Mouse (Mus musculus) lung, embryonic 14.5 days (tissue): Measurements from ENCODE around the gene Chrm4. TPM values are rescaled to one million over a fixed set of nuclear protein-coding genes. Genes with fewer than 3 reads are reported as not detected.

ENCODE experiments used
- ATAC-seq: fragments of 200-750 bp; cut with Nextera tagmentation; 2 replicates; pipeline ENCODE4 v1.8.0; 2017; ENCODE audit warnings: mild to moderate bottlenecking, moderate TSS enrichment, moderate library complexity; ENCODE audit not compliant: insufficient read depth
- DNase-seq: peaks from one replicate; pipeline ENCODE4 v3.0.0-alpha.2; 2015
- H3K27ac ChIP-seq: fragments of 300-500 bp; sonication (generic); 2 replicates; pipeline ENCODE4 v1.5.1; 2014; ENCODE audit warnings: low read depth, mild to moderate bottlenecking, moderate library complexity
- H3K27me3 ChIP-seq: fragments of 300-500 bp; sonication (generic); 2 replicates; pipeline ENCODE4 v1.6.1; 2014; ENCODE audit warnings: low read length, control low read depth; ENCODE audit not compliant: insufficient read depth
- H3K36me3 ChIP-seq: fragments of 300-500 bp; sonication (generic); 2 replicates; pipeline ENCODE4 v1.6.1; 2014; ENCODE audit warnings: control low read depth; ENCODE audit not compliant: insufficient read depth
- H3K4me1 ChIP-seq: fragments of 300-500 bp; sonication (generic); 2 replicates; pipeline ENCODE4 v1.6.1; 2014; ENCODE audit warnings: antibody characterized with exemption, control low read depth; ENCODE audit not compliant: insufficient read depth
- H3K4me2 ChIP-seq: fragments of 300-500 bp; sonication (generic); 2 replicates; pipeline ENCODE4 v1.6.1; 2014; ENCODE audit warnings: mild to moderate bottlenecking
- H3K4me3 ChIP-seq: fragments of 300-500 bp; sonication (generic); 2 replicates; pipeline ENCODE4 v1.5.1; 2014; ENCODE audit warnings: low read depth, low read length
- H3K9ac ChIP-seq: fragments of 300-500 bp; sonication (generic); 2 replicates; pipeline ENCODE4 v1.6.1; 2014
- H3K9me3 ChIP-seq: fragments of 300-500 bp; sonication (generic); 2 replicates; pipeline ENCODE4 v1.6.1; 2016; ENCODE audit warnings: low read depth, low read length, control low read depth
- CTCF ChIP-seq: IDR thresholded peaks from 2 replicates; pipeline ENCODE4 v1.5.1; 2016; ENCODE audit warnings: antibody characterized with exemption, low read depth
- WGBS: fragments of 180-500 bp; shearing (Covaris S2); extraction: QIAGEN DNeasy Blood & Tissue Kit; methylation state at CpG from one replicate; pipeline ENCODE4 v1.1.7; 2014; 5-methylcytosine and 5-hydroxymethylcytosine counted together
- polyA plus RNA-seq: library from polyadenylated mRNA; unstranded; fragments of >200 nt; fragmentation: Nextera tagmentation; extraction: Ambion mirVana; gene quantifications from 2 replicates; pipeline ENCODE4 v1.2.1, GENCODE M21; 2014

The Chrm4 gene
- polyA plus RNA-seq, 1 experiment from 2014 or later = 0.33 TPM

- peaks cover 11% of the 10 kb centered on the region for H3K4me1 ChIP-seq
- no peak overlapping the region for H3K27ac ChIP-seq
- DNase-seq (no peak), ATAC-seq (no peak)
- TF ChIP-seq CTCF = no peak
- peak overlapping the region; percentile 77; the same call in 1 of the 2 replicates for H3K4me3 ChIP-seq
- peak overlapping the region; percentile 90 for H3K4me2 ChIP-seq
- 47% methylated on average over 3 of the region's 3 CpGs for WGBS
- H3K9ac ChIP-seq = 0 out of 2 replicates have a peak overlapping the region, but pooled peaks have one; percentile 96
- peaks cover 6% of the 10 kb centered on the region for H3K27me3 ChIP-seq
- no peaks in the 10 kb centered on the region for H3K9me3 ChIP-seq
- peaks cover 26% of the 10 kb centered on the region; the same call in 1 of the 2 replicates for H3K36me3 ChIP-seq
These were observed 2.4 kb downstream of the Chrm4 start for GRCm38 (mm10) chr2:91929455-91929854.

DNA sequence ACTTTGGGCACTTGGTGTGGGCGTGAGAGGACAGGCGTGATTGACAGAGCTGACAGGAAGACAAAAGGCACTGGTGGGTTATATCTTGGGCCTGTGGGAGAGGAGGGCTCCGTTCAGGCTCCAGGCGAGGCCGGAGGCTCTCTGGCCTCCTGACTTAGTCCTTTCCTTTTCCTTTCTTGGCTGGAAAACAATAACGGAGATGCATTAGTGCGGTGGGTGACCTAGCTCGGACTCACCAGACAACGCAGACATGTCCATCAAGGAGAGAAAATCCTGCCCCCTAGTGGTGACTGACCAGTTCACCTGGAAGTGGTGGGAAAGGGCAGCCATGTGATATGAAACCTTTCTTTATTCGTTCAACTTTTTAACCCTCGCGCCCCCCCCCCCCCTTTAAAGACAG lies 2.9 kb downstream of the Chrm4 start:
- peak; percentile 86 for TF ChIP-seq CTCF
- Histone ChIP-seq H3K27ac (peak overlapping the region; percentile 98; the same call in 1 of the 2 replicates), H3K4me2 (peak overlapping the region; percentile 90), H3K27me3 (peaks cover 2% of the 10 kb centered on the region), H3K9ac (peak overlapping the region; percentile 96), H3K36me3 (peaks cover 31% of the 10 kb centered on the region), H3K9me3 (no peaks in the 10 kb centered on the region), H3K4me3 (peak overlapping the region; percentile 77), H3K4me1 (peaks cover 11% of the 10 kb centered on the region)
- ATAC-seq (0 out of 2 replicates have a peak, but pooled peaks have one; percentile 8), DNase-seq (peak; percentile 95)
- WGBS = 8% methylated on average over 12 of the region's 12 CpGs

DNA sequence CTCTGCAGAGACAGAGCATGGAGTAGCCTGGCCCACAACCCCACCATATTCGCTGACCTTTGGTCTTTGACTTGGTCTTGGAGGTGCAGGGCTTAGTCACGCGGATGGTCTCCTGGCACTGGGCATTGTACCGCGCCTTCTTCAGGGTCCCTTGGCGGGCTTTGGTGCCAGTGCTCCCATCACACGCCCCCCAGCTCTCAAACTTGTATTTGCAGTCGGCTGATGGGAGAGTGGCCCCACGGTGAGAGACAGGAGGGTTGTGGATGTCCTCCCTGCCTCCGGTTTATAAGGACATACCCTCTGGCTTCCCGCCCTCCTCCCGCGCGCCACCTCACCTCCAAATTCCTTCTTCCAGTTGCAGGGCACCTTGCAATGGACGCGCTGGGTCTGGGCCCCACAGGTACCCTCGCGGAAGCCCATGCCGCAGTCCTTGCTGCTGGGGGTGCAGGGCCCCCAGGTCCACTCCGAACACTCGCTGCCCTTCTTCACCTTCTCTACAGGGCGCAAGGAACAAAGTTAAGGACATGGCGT lies 3.8 kb downstream of the Chrm4 start:
- Histone ChIP-seq H3K36me3 (peaks cover 39% of the 10 kb centered on the region), H3K4me3 (peak overlapping the region; percentile 77), H3K9ac (peak overlapping the region; percentile 96), H3K4me2 (peak overlapping the region; percentile 90), H3K27me3 (no peaks in the 10 kb centered on the region), H3K4me1 (peaks cover 11% of the 10 kb centered on the region), H3K27ac (peak overlapping the region; percentile 98), H3K9me3 (no peaks in the 10 kb centered on the region)
- DNase-seq (peak; percentile 60), ATAC-seq (no peak)
- TF ChIP-seq CTCF = no peak
- WGBS = 3% methylated on average over 23 of the region's 23 CpGs

DNA sequence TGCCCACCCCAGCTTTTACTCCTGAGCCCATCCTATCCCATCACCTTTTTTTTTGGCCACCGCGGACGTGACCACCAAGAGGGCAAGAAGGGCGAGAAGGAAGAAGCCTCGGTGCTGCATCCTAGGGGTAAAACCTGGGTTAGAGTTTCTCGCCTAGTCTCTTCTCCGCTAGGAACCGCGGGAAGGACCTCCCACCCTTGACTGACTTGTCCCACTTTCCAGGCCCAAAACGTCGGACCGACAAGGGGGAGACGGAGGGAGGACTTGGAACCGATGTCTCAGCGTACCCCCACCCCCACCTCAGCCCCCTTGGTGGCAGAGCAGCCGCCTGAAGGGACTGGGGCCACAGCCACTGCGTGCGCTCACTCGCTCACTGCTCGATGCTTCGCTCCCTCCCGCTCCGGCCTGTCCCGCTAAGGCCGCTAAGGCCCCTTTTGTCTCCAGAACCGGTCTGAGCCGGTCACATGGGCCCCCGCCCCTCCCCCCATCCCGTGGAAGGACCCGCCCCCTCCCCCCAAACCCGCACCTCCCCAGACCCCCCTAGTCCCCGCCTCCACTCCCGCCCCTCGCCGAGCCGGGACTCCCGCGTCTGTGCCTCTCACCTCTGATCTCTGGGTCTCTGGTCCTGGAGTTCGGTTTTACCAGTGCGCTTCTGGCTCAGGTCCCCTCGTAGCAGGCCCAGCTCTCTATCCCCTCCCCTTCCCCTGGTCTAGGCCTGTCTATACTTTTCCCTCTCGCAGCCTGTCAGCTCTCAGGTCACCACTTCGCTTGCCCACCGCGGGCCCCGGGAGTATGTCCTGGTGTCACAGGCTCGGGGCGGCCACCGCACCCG lies 4.5 kb downstream of the Chrm4 start:
- DNase-seq = peak; percentile 87
- Histone ChIP-seq H3K4me2 (peak overlapping the region; percentile 90), H3K4me3 (peak overlapping the region; percentile 77), H3K9ac (peak overlapping the region; percentile 96), H3K36me3 (peaks cover 47% of the 10 kb centered on the region), H3K27me3 (no peaks in the 10 kb centered on the region), H3K4me1 (peaks cover 11% of the 10 kb centered on the region), H3K27ac (peak overlapping the region; percentile 98), H3K9me3 (no peaks in the 10 kb centered on the region)
- peak; percentile 81 for ATAC-seq
- TF ChIP-seq CTCF = no peak
- 2% methylated on average over 48 of the region's 50 CpGs for whole genome bisulfite sequencing

DNA sequence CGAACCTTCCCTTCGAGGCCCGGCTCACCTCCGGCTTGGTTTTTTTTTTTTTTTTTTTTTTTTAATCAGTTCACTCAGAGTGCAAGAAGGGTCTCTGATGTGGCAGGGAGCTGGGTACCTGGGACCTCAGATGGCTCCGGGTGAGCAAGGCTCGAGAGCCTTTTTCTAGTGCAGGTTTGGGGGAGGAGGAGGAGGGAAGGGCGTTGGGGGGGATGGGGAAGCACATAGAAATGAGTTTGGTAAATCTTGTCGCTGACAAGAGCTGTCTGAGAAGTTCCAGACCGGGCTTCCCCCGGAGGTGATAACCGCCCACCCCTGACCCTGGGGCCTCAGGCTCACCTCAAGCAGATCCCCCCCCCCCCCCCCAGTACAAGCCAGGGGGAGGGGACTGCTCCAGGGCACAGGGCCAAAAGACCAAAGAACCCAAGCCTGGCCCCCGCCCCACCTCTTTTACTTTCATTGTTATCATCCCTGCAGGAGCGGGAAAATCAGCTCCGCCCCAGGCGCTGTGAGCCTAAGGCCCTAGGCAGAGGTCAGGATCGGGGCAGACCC lies 5.2 kb downstream of the Chrm4 start, which contains the start of gene Mdk:
TSS of gene Mdk (minus strand) at position 138 of the 552 bp plus-strand sequence.
- ATAC-seq (0 out of 2 replicates have a peak, but pooled peaks have one; percentile 0), DNase-seq (peak; percentile 67)
- peak within 1 kb of the TSS; percentile 90 for H3K4me2 ChIP-seq
- 3% methylated on average over 16 of the region's 16 CpGs for WGBS
- no peaks in the 10 kb centered on the region for H3K27me3 ChIP-seq
- H3K27ac ChIP-seq = peak within 1 kb of the TSS; percentile 98
- peak within 1 kb of the TSS; percentile 96 for H3K9ac ChIP-seq
- no peaks in the 10 kb centered on the region for H3K9me3 ChIP-seq
- TF ChIP-seq CTCF = no peak
- peaks cover 11% of the 10 kb centered on the region for H3K4me1 ChIP-seq
- H3K36me3 ChIP-seq = peaks cover 54% of the 10 kb centered on the region
- peak within 1 kb of the TSS; percentile 77 for H3K4me3 ChIP-seq

- no peaks in the 10 kb centered on the region for H3K9me3 ChIP-seq
- peaks cover 11% of the 10 kb centered on the region for H3K4me1 ChIP-seq
- no peak for DNase-seq
- peak overlapping the region; percentile 77; the same call in 1 of the 2 replicates for H3K4me3 ChIP-seq
- H3K36me3 ChIP-seq = peaks cover 60% of the 10 kb centered on the region
- H3K9ac ChIP-seq = peak overlapping the region; percentile 96
- ATAC-seq = no peak
- peak overlapping the region; percentile 98 for H3K27ac ChIP-seq
- TF ChIP-seq CTCF = no peak
- H3K27me3 ChIP-seq = no peaks in the 10 kb centered on the region
- peak overlapping the region; percentile 90 for H3K4me2 ChIP-seq
- 17% methylated on average over 6 of the region's 6 CpGs for WGBS
These were observed 5.8 kb downstream of the Chrm4 start for GRCm38 (mm10) chr2:91932737-91933350.
